Mouse (Mus musculus): ENCODE data around the gene Tgfb1i1. TPM values are rescaled to one million over a fixed set of nuclear protein-coding genes. Genes with fewer than 3 reads are reported as not detected.

The Tgfb1i1 gene
- polyA plus RNA-seq, 1 experiment from 2014 or later = 27.9 TPM

GRCm38 (mm10) chr7:128298481-128299342 is 52.1 kb downstream of the Tgfb1i1 start:
- ATAC-seq (ENCODE audit: low FRiP score) = no peak
- H3K9ac ChIP-seq = no peak overlapping the region
- 78% methylated on average over 8 of the region's 8 CpGs for WGBS

GRCm38 (mm10) chr7:128300952-128301351 is 54.3 kb downstream of the Tgfb1i1 start:
- no peak overlapping the region for H3K27ac ChIP-seq
- WGBS = 76% methylated on average over 3 of the region's 3 CpGs
- no peak overlapping the region for H3K4me3 ChIP-seq
- H3K9ac ChIP-seq = no peak overlapping the region
- H3K27me3 ChIP-seq = no peaks in the 10 kb centered on the region
- no peak for ATAC-seq (ENCODE audit: low FRiP score)
- no peaks in the 10 kb centered on the region for H3K36me3 ChIP-seq
- no peaks in the 10 kb centered on the region for H3K9me3 ChIP-seq
- peaks cover 22% of the 10 kb centered on the region for H3K4me1 ChIP-seq (replicated peaks)
- no peak overlapping the region for H3K4me2 ChIP-seq

More at GRCm38 (mm10) chr7:128298481-128299342, 52.1 kb downstream of the Tgfb1i1 start:
- peak overlapping the region; percentile 79; the same call in 1 of the 2 replicates for H3K27ac ChIP-seq
- H3K9me3 ChIP-seq = no peaks in the 10 kb centered on the region
- peak overlapping the region; percentile 88 for H3K4me3 ChIP-seq
- no peaks in the 10 kb centered on the region for H3K27me3 ChIP-seq
- H3K36me3 ChIP-seq = 0 out of 2 replicates have a peak, but pooled peaks cover 3% of the 10 kb centered on the region
- peaks cover 22% of the 10 kb centered on the region for H3K4me1 ChIP-seq (replicated peaks)
- peak overlapping the region; percentile 88 for H3K4me2 ChIP-seq

- no peak for ATAC-seq (ENCODE audit: low FRiP score)
- no peaks in the 10 kb centered on the region for H3K9me3 ChIP-seq
- no peak overlapping the region for H3K4me2 ChIP-seq
- 77% methylated on average over 3 of the region's 3 CpGs for WGBS
- H3K27ac ChIP-seq = no peak overlapping the region
- no peaks in the 10 kb centered on the region for H3K36me3 ChIP-seq
- H3K27me3 ChIP-seq = no peaks in the 10 kb centered on the region
- H3K4me3 ChIP-seq = no peak overlapping the region
- no peak overlapping the region for H3K9ac ChIP-seq
- peaks cover 15% of the 10 kb centered on the region for H3K4me1 ChIP-seq (replicated peaks)
Observed at GRCm38 (mm10) chr7:128302151-128302550, 55.5 kb downstream of the Tgfb1i1 start.

GRCm38 (mm10) chr7:128304198-128304597 is 57.6 kb downstream of the Tgfb1i1 start:
- no peaks in the 10 kb centered on the region for H3K4me1 ChIP-seq (replicated peaks)
- H3K36me3 ChIP-seq = no peaks in the 10 kb centered on the region
- no peak for ATAC-seq (ENCODE audit: low FRiP score)
- 75% methylated on average over 6 of the region's 6 CpGs for WGBS
- no peak overlapping the region for H3K27ac ChIP-seq
- no peaks in the 10 kb centered on the region for H3K27me3 ChIP-seq
- H3K9ac ChIP-seq = no peak overlapping the region
- no peak overlapping the region for H3K4me2 ChIP-seq
- H3K4me3 ChIP-seq = no peak overlapping the region
- no peaks in the 10 kb centered on the region for H3K9me3 ChIP-seq

GRCm38 (mm10) chr7:128304907-128305306 is 58.3 kb downstream of the Tgfb1i1 start:
- Histone ChIP-seq H3K9me3 (no peaks in the 10 kb centered on the region), H3K4me3 (no peak overlapping the region), H3K27ac (no peak overlapping the region), H3K9ac (no peak overlapping the region), H3K4me2 (no peak overlapping the region), H3K36me3 (no peaks in the 10 kb centered on the region), H3K4me1 (replicated peaks) (no peaks in the 10 kb centered on the region), H3K27me3 (no peaks in the 10 kb centered on the region)
- WGBS = 15% methylated on average over 5 of the region's 5 CpGs
- ATAC-seq (ENCODE audit: low FRiP score) = no peak

Small RNAs within 50 kb of the gene (microRNA-seq; reads per million reads assigned to microRNA genes)
- 0.93 reads per million for gene Mir3103

Other genes with a start within 250 kb of the Tgfb1i1 start
- gene Trim72, start 242.9 kb upstream of the Tgfb1i1 start, polyA plus RNA-seq (2015; fragmentation: Nextera tagmentation; extraction: Ambion mirVana) = 0.13 TPM in 1 of 2 replicates, not detected in the other
- gene Itgam, start 184.2 kb upstream of the Tgfb1i1 start, polyA plus RNA-seq (2015; fragmentation: Nextera tagmentation; extraction: Ambion mirVana) = 1.1 and 1.4 TPM in 2 replicates
- gene Gm49368, start 184.1 kb upstream of the Tgfb1i1 start, polyA plus RNA-seq (2015; fragmentation: Nextera tagmentation; extraction: Ambion mirVana) = not detected in 2 replicates
- 0.17 TPM in 1 of 2 replicates, not detected in the other for gene Itgax, start 117.3 kb upstream of the Tgfb1i1 start, polyA plus RNA-seq (2015; fragmentation: Nextera tagmentation; extraction: Ambion mirVana)
- not detected in 2 replicates for gene Itgad, start 92.4 kb upstream of the Tgfb1i1 start, polyA plus RNA-seq (2015; fragmentation: Nextera tagmentation; extraction: Ambion mirVana)
- 0.70 and 1.1 TPM in 2 replicates for gene Cox6a2, start 40.4 kb upstream of the Tgfb1i1 start, polyA plus RNA-seq (2015; fragmentation: Nextera tagmentation; extraction: Ambion mirVana)
- gene Armc5, start 9.5 kb upstream of the Tgfb1i1 start, polyA plus RNA-seq (2015; fragmentation: Nextera tagmentation; extraction: Ambion mirVana) = 15.0 and 15.2 TPM in 2 replicates
- gene 9130023H24Rik, start 8.8 kb upstream of the Tgfb1i1 start, polyA plus RNA-seq (2015; fragmentation: Nextera tagmentation; extraction: Ambion mirVana) = 10.6 and 11.4 TPM in 2 replicates
- not detected in 2 replicates for gene Slc5a2, start 18.8 kb downstream of the Tgfb1i1 start, polyA plus RNA-seq (2015; fragmentation: Nextera tagmentation; extraction: Ambion mirVana)
- gene BC017158, start 51.4 kb downstream of the Tgfb1i1 start, polyA plus RNA-seq (2015; fragmentation: Nextera tagmentation; extraction: Ambion mirVana) = 17.2 and 20.3 TPM in 2 replicates
- gene Rgs10, start 171.9 kb downstream of the Tgfb1i1 start, polyA plus RNA-seq (2015; fragmentation: Nextera tagmentation; extraction: Ambion mirVana) = 34.0 and 40.2 TPM in 2 replicates
- gene Tial1, start 214.9 kb downstream of the Tgfb1i1 start, polyA plus RNA-seq (2015; fragmentation: Nextera tagmentation; extraction: Ambion mirVana) = 34.3 and 36.2 TPM in 2 replicates

Measured in hindbrain, embryonic 13.5 days (tissue).